ENCODE assay signal across 8 mouse cellular contexts in genomic region chr17:12371310-12371925, GRCm38 (mm10). TPM values are rescaled to one million over a fixed set of nuclear protein-coding genes. Genes with fewer than 3 reads are reported as not detected.
DNase-seq lines count a peak whose midpoint lies in the region; ATAC-seq lines count a peak whose summit lies in the region.

No protein-coding gene starts in this region.

- peak; percentile 13 for DNase-seq in kidney, adult 18-20 months
- DNase-seq in kidney, adult 8-10 months: no peak
- peak; percentile 46 for DNase-seq in thymus, postnatal 0 days (ENCODE audit: low spot score)
- DNase-seq in frontal cortex, postnatal 25 days (ENCODE audit: low spot score in 2 of 2): no peak

- peak; percentile 53 for ATAC-seq in activated CD4-positive, CD25-positive, alpha-beta regulatory T cell, adult 4 months
- 0 out of 2 replicates have a peak, but pooled peaks have one; percentile 38 for ATAC-seq in erythroid progenitor cell, adult 5-6 weeks (replicated peaks; ENCODE audit: low FRiP score, poor library complexity, severe bottlenecking)
- peak; percentile 62 for ATAC-seq in inflammation-experienced regulatory T-cells, adult 6 months
- peak; percentile 59 for ATAC-seq in megakaryocyte, adult 5-6 weeks (ENCODE audit: poor library complexity, severe bottlenecking)

RNA-seq across cellular contexts. Expression of gene Plg, which starts 7.0 kb away (rescaled TPM):
- not detected for polyA plus RNA-seq in activated CD4-positive, CD25-positive, alpha-beta regulatory T cell, adult 4 months (2017; shearing (Covaris generic))
- not detected in 2 replicates for total RNA-seq in erythroid progenitor cell, adult 5-6 weeks (2015; ENCODE audit: low replicate concordance)
- total RNA-seq in erythroid progenitor cell, adult 5-6 weeks (2017; ENCODE audit: low replicate concordance): 0.39 TPM in 1 of 2 replicates, not detected in the other
- polyA plus RNA-seq in inflammation-experienced regulatory T-cells, adult 6 months (2017; shearing (Covaris generic)): not detected
- total RNA-seq in megakaryocyte, adult 5-6 weeks (2015): 0.32 TPM in 1 of 2 replicates, not detected in the other
- 0.08 and 1.0 TPM in 2 replicates for total RNA-seq in megakaryocyte, adult 5-6 weeks (2017)
- 0.05 TPM in 1 of 2 replicates, not detected in the other for polyA plus RNA-seq in thymus, postnatal 0 days (2015; fragmentation: Nextera tagmentation; extraction: Ambion mirVana)

RNA-seq across cellular contexts. Expression of gene Map3k4, which starts 52.8 kb away (rescaled TPM):
- polyA plus RNA-seq in activated CD4-positive, CD25-positive, alpha-beta regulatory T cell, adult 4 months (2017; shearing (Covaris generic)): 10 to 100 TPM; 10.0 to 11.9 TPM
- total RNA-seq in erythroid progenitor cell, adult 5-6 weeks (2015; ENCODE audit: low replicate concordance): 8.0 and 10.5 TPM in 2 replicates
- total RNA-seq in erythroid progenitor cell, adult 5-6 weeks (2017; ENCODE audit: low replicate concordance): 7.4 and 10.4 TPM in 2 replicates
- 10 to 100 TPM; 10.6 to 11.7 (median 10.8) TPM for polyA plus RNA-seq in inflammation-experienced regulatory T-cells, adult 6 months (2017; shearing (Covaris generic))
- total RNA-seq in megakaryocyte, adult 5-6 weeks (2015): 10.4 and 11.3 TPM in 2 replicates
- 19.9 and 22.0 TPM in 2 replicates for total RNA-seq in megakaryocyte, adult 5-6 weeks (2017)
- polyA plus RNA-seq in thymus, postnatal 0 days (2015; fragmentation: Nextera tagmentation; extraction: Ambion mirVana): 33.4 and 41.3 TPM in 2 replicates

Comparison
In these comparisons a context has a peak if more than half of its experiments do, and no peak if none do; other contexts are left out.
1. DNase-seq: peak in kidney, adult 18-20 months (single experiment) and thymus, postnatal 0 days (single experiment); none in kidney, adult 8-10 months (0 of 2) and frontal cortex, postnatal 25 days (0 of 2).
2. Peak in every context shown above with its lines, with median percentiles within 50 percentile points of each other: ATAC-seq.